Mouse (Mus musculus): ENCODE data around the gene Gm27027.

The Gm27027 gene

DNA sequence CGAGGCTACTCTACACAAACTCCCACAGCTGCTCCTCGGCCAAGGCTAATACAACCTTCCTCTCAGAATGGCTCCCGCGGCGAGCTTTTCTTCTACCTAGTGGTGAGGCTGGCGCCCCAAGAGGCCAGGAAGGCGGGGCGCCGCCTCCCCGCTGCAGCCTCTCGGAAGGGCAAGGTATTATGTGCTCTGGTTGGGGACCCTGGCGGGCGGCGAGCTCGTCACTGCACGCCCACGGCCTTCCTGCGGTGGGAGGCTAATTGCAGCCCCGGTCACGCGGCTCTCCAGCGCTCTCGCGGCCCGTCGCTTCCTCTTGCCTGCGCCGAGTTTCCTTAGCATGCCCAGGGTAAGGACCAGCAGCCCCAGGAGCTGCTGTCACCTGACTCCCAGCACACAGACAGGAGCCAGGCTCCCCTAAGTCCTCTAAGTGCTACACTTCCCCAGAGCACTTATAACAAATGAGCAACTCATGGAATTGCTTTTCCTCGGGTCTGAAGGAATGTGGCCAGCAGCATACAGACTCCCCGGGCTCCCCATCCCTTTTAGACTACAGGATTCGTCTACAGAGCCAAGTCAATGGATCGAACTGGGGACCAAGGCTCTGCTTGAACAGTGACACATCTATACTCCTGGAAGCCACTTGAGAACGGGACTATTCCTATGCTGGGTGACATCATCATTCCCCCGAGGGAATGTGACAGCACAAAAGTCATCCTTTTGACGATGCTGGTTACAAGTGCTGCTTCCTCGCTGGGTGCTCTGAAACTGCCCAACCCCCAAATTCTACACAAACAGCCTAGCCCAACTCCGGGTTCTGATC, 19.5 kb downstream of the Gm27027 start:
- DNase-seq: peak; percentile 66

DNA sequence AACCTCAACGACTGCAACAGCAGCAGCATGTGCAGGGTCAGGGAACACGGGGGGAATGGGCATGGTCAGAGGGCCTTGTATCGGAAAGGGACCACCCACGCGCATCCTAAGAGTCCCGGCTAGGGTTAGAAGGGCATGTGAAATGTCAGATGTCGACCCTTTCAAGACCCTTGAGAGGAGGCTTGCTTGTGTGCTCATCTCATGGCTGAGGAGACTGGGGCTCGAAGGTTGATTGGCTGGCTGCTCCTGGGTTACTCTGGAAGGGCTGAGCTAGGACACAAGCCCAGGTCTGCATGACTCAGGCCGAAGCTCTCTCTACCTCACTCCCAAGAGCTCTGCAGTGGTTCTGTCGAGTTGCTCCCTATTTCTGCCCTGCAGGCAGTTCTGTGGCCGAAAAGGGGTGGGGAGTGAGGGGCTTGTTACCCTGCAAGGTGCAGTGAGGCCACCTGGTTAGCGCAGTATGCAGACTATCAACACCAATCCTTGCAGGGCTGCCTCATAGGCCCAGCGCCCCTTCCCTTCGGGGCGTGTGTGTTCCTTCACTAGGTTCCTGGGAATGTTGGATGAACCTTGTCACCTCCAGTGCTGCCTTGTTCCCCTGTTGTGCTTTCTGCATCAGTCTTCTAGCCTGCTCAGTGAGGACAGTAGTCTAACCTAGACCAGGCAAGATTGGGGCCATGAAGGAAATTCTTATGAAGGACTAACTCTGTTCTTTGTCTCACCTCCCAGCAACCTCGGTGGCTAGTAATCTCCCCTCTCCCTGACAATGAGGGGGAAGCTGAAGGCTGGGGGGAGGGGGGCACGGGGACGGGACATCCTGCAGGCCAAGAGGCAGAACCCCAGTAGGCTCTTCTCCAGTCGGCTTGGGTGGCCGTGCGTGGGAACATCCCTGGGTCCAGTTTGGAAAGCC, 20.4 kb downstream of the Gm27027 start:
- DNase-seq: no peak

DNA sequence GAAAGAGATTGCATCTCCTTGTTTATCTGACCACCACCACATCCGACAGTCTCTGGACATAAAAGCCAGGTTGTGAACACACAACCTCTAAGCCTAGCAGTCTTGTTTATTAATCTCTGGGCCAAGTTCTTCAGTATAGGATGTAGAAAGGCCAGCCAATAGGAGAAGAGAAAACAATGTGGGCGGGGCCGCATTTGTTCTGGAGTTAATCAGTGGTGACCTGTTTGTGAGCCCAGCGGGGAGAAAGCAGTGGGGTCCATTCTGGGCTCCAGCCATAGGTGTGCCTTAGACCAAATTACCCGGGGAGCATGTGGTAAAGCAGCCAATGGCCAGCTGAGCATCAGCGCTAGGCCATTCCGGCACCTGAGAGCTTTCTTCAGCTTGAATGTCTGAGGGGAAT, 21.1 kb downstream of the Gm27027 start:
- no peak for DNase-seq

DNA sequence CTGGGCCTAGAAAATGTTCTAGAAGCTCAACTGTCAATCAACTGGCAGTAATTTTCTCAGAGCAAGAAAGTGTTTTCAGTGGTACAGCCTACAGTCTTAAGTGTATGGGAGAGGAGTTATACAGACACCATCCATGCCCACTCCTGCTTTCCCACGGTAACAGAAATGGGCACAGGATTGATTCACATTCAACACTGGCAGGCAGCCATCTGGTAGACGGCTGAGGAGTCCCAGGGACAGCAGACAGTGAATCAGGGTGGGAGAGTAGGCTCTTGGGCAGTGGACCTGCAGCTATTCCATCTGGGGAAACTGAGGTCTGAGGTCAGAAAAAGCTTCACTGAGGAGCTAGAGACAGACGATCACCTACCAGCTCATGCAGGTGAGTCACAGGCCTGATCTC, 24.5 kb downstream of the Gm27027 start:
- DNase-seq: no peak

DNA sequence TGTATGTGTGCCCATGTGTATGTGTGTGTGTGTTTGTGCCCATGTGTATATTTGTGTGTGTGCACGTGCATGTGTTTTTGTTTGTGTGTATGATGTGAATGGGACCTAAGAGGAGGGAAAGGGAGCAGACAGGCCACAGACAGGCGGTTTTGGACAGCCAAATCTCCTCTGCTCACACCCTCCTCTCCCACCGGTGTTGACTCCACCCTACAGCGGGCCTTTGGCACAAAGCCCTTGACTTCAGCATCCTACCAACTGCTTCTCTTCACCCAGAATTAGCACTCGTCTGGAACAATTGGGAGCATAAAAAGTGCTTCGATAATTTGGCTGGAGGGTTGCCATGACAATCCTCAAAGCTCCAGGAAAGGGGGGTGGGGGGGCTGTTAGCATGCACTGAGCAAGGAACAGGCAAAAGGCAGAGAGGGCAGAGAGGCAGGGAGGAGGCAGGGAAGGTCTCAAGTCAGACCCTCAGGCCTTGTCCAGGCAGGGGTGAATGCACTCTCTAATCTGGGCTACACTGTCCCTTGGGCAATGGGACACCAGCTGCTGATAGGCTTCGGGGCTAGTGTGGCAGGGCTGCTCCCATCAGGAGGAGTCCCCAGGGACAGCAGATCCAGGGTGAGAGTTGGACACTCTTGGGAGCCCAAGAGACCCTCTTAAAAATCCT, 31.5 kb downstream of the Gm27027 start:
- DNase-seq: no peak

DNA sequence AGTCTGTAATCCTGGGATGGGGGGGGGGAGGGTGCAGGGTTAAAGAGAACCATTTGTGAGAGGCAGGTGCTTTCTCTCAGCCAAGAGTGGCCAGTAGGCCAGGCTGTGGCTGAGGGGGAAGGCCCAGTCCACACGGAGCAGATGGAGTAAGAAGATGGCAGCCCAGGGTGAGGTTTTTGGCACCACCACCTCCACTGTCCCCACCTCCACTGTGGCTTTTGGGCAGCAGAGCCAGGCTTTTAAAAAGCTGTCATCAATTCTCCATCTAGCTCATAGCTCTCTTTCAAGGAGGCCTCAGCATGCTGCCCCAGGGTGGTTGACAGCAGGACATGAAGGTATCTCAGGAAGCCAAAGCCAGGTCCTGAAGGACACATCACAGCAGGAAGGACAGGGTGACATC, 32.4 kb downstream of the Gm27027 start:
- no peak for DNase-seq

DNA sequence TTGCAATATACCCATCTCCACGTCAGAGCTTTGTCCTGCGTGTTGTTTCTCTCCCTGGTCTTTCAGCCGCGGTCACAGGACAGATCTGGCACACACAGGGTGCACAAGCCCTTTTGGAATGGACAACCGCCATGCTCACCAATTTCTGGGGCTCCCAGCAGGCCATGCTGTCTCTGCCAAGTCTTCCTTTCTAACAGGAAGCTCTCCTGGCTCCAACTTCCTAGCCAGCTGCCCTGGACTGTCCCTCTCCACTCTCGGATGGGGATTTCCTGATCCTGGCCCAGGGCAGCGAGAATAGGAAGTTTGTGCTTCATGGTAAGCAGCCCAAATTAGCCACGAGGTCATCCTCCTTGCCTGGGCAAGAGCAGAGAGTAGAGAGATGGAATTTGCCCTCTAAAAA, 34.4 kb downstream of the Gm27027 start:
- DNase-seq: no peak

DNA sequence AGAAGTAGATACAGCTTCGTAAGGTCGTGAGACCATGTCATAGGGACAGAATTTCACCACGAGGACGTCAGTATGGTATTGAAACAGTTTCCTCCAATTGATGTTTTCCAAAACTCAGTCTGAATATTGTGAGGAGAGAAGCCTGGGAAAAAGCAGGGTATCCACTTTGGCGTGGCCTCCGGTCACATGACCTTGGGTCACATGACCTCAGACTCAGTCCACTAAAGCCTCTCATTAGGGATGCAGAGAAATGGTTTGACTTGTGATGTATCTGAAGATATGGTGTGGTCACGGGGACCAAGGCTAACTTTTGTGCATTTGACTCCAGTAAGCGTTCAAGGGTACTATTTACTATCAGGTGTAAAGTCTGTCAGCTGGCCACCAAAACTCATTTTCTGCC, 36.8 kb downstream of the Gm27027 start:
- DNase-seq: no peak

DNA sequence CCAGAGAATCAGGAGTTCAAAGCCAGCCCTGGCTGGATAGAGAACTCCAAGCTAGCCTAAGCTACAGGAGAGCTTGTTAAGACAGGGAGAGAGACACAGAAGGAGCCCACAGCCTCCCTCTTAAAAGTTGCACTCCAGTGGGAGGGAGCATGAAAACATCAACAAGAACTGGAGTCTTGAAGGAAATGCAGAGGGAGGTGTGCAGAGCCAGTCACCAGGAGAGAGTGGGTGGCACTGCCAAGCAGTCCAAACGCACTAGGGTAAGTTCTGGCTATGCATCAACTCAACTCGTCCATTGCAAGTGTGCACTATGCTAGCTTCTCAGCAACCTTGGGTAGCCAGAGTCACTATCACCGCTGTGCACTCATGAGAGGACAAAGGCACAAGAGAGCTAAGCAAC, 37.9 kb downstream of the Gm27027 start:
- no peak for DNase-seq

DNA sequence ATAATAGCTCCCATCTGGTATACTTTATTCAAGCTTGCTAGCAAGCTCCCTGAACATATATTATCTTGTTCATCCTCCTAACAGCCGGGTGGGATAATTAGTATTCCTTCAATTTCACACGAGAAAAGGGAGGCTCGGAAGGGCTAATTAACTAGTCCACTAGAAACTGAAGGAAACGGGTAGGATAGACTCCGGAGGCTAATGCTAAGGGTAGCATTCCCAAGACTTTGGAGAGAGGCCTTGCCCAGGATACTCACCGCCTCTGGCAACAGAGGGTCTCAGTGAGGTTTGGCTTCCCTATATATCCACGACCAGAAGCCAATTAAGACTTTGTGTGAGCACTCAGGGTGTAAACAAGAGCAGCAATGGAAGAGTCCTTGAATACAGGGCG, 38.4 kb downstream of the Gm27027 start:
- DNase-seq: no peak

DNA sequence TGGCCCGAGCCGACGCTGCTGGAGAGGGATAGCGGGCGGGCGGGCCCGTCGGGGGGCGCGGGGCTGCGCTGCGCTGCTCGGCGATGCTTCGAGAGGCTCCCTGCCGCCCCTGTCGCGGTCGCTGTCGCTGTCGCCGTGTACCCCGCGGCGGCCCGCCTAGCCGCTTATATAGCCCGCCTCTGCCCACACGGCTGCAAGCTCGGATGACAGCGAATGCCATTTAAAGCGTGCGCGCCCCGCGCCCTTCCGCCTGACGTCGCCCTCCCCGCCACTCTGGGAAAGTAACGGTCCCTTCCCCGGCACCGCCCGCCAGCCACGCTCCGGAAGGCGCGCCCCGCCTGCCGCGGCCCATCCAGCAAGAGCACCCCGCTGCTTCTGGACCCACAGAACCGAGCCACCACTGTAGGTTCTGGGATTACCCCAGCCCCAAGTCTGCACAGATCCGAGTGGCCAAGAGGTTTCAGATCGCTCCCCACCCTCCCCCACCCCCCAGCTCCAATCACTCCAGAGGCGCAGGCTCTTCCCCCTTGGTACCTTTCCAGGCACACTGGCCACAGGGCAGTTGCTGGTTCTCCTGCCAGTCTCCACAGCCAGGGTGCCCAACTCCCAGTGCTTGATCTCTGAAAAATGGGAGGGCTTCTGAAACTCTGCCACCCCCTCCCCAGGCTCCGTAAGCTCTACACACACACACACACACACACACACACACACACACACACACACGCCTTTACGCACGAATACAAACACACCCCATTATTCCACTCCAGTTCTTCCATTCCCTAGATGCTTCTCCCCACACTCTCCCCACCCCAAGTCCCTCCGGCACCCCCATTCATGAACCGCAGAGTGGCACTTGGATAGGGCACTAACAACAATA, 39.0 kb downstream of the Gm27027 start, which contains the start of gene Gm13889:
Gm13889 (minus strand) TSS at position 294 of the 877 bp plus-strand sequence.
- DNase-seq: peak; percentile 89

DNA sequence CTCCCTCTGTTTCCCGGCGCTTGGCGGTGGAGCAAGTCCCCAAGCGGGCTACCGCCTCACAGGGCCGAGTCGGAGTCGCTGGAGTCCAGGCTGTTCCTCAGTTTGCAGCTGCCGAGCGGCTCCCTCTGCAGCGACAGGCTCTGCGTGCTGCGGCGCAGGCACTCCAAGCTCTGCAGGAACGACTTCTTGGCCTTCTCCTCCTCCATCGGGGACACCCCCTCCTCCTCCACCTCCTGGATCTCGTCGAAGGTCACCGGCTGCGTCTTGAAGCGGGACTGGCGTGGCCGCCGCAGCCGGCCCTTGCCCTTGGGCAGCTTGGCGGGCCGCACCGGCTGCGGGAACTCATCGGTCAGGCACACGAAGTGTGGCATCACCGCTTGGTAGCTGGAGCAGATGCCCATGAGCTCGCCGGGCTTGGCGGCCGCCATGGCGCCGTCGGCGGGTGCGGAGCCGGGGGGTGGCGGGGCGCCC, 39.8 kb downstream of the Gm27027 start:
- DNase-seq: peak; percentile 78

DNA sequence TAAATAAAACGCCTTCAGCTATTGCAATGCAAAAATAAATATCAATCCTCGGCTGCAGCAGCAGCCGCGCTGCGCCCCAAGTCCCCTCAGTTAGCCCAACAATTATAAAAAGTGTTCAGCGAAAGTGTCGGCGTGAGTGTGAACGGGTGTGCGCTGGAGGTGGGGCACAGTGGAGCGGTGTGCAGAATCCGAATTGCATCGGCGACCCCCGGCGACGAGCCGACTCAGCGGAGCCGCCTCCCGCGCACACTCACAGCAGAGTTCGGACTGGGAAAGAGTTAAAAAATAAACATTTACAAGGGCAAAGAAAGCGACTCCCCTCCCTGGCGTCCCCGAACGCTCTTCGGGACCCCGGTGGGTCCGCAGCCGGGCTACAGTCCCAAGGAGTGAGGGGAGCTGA, 40.3 kb downstream of the Gm27027 start:
- no peak for DNase-seq

DNA sequence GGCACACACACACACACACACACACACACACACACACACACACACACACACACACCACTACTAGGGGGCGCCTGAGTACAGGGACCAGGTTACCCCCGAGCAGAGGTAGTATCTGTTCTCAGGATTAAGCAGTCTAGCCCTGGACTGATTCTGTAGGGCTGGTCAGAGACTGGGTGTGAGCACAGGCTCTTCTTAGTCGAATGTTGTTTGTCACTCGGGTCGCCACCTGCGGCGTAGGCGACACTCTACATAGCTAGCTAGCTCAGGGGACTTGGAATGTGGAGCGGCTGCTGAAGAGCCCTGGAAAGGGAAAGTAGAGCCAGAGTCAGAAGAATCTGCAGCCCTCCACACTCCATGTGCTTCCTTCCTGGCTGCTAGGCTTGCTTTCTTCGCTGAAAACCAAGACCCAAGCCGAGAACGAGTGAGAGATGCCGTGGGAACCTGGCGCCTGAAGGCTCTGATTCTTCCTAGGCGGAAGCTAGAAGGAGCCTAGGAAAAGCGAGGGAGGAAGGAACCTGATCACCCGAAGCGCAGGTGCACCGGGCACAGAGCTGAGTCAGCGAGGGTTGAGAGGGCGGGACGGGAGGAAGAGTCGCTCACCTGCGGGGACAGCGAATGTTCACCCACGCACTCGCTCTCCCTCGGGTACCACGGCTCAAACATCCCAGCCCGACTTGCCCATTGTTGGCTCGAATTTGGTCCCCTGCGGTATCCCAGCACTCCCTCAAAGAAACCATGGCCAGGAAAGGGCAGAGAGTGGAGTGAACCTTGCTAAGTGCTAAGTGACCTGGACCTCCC, 41.2 kb downstream of the Gm27027 start:
- DNase-seq: no peak

DNA sequence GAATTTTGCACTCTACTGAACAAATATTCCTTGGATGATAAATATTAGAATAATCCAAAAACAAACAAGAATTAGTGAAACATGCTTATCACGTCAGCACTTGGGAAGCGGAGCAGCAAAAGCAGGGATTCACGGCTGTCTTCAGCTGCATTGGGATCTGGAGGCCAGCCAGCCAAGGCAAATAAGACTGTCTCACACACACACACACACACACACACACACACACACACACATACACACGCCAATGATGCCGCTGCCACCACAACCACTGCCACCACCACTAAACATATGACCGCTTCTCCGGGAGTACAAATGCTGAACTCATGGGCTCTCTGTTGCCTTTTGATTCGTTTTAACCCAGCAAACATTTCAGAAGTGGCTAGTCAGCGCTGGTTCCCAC, 42.4 kb downstream of the Gm27027 start:
- DNase-seq: no peak

DNA sequence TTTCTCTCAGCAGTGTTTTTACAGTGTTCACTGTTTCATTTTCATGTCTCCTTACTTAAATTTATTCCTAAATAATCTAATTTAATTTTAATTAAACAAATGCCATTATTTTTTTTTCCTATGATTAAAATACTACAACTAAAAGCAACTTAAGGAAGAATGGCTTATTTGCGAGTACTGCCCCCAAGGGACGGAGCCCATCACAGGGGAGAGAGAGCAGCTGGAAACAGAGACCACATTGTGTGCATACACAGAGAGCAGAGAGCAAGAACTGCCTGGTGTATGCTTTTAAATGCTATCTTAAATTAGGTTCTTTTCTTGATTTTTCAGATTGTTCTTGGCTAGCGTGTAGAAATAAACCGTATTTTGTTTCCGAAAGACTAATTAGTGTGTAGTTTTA, 49.2 kb downstream of the Gm27027 start:
- no peak for DNase-seq

DNA sequence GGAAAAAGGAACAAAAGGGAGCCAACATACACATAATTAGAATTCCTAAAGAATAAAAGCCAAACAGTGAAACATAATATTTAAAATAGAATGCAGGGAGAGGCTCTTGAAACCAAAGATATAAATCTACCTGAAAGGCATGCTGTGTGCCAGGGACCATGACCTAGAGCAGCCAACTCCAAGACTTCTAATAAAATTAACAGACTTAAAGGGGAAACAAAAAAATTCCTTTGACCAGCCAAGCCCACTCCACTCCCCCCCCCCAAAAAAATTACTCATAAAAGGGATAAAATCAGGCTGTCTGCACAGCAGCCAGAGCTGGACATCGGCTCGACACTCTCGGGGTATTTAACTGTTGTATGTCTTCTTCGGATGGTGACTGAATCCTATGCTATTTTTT, 51.3 kb downstream of the Gm27027 start:
- DNase-seq: no peak

DNA sequence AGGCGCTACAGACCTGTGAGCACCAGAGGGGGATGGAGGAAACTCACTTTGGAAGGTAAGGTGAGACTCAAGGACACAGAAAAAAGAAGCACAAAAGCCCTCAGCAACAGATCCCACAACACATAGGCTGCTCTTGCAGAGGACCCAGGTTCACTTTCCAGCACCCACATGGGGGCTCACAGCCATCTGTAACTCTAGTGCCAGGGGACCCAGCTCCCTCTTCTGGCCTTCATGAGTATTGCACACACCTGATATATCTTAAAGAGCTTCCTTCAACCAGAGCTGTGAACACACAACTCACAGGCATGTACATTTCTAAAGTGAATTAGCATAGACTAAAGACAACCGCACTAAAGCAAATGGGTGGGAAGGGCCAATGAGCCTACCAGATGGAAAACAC, 52.1 kb downstream of the Gm27027 start:
- no peak for DNase-seq

DNA sequence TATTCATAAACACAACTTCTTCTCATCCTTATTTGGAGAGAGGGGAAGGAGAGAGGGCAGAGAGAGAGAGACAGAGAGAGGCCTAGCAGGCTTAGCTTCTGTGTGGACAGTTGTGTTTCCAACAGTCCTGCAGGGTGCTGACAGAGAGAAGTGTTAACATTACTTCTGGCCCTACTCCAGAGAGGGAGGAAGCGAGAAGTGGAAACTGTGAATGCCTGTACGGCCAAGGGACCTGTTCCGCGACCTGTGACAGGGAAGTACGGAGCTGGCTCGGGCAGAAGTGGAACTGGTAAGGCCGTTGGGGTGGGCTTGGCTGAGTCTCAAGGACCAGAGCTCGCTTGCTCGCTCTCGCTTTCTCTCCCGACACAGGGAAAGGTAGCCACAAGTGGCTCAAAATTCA, 54.5 kb downstream of the Gm27027 start:
- no peak for DNase-seq

DNA sequence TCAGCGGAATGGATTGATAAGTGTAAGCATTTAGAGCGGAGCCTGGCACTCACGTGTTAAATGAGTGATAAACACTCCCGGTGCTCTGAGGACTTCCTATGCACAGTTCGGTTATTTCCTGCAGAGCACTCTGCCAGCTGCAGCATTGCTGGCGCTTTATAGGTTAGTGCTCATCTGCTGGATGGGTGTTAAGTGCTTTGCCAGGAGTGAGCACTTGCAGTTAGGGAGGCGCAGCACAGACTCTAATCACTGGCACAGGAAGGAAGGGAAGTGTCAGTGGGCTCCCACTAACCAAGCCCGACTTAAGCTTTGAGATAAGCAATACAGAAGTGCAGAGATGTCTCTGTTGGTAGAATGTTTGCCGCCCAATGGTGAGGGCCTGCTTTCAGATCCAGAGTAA, 57.6 kb downstream of the Gm27027 start:
- no peak for DNase-seq

DNA sequence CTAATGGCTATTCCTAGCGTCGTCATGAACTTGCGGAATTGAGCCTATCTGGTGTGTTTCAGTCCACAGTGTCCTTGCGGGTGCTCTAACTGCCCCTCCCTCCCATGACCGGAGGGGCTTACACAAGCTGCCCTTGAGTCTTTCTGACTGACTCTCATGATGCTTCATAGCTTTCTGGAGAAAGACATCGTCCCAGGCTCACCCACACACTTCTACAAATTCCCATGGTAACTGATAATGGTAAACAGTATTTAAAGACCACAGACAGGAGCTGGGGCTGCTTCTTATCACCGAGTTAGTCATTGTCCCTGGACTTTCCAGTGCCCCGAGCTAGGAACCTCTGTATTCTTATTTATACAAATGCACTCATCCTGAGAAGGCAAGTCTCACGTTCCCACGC, 67.3 kb downstream of the Gm27027 start:
- no peak for DNase-seq

Data from right cerebral cortex, postnatal 25 days (tissue).